Mouse (Mus musculus) lung, postnatal 0 days (tissue): ENCODE data around the gene Zscan4-ps2.
"Not testable (repeated sequence)": the region's sequence is repeated elsewhere in the genome, so short reads cannot be mapped to it uniquely, and the experiment has no call there.

Experiments used
- CTCF ChIP-seq: IDR thresholded peaks from 2 replicates; pipeline ENCODE4 v1.5.1; 2016; ENCODE audit warnings: antibody characterized with exemption, mild to moderate bottlenecking
- EP300 ChIP-seq: IDR thresholded peaks from 2 replicates; pipeline ENCODE4 v1.6.1; 2016; ENCODE audit warnings: antibody characterized with exemption, mild to moderate bottlenecking, control low read depth

- not testable (repeated sequence) for TF ChIP-seq CTCF, EP300
Observed at GRCm38 (mm10) chr7:11514010-11514409, at the start of gene Zscan4-ps2.
